Mouse (Mus musculus) neural tube, embryonic 11.5 days (tissue): ENCODE data around the gene Bhmt. TPM values are rescaled to one million over a fixed set of nuclear protein-coding genes. Genes with fewer than 3 reads are reported as not detected.

ENCODE experiments used
- ATAC-seq: fragments of 200-750 bp; cut with Nextera tagmentation; 2 replicates; pipeline ENCODE4 v1.8.0; 2017; ENCODE audit warnings: moderate number of reproducible peaks, mild to moderate bottlenecking, moderate TSS enrichment, moderate library complexity; ENCODE audit not compliant: insufficient read depth, low FRiP score, low TSS enrichment
- DNase-seq: peaks from one replicate; pipeline ENCODE4 v3.0.0-alpha.2; 2015; ENCODE audit warnings: low spot score
- H3K27ac ChIP-seq: fragments of 300-500 bp; sonication (generic); 2 replicates; pipeline ENCODE4 v1.5.1; 2014; ENCODE audit warnings: low read depth, mild to moderate bottlenecking, low read length
- H3K27me3 ChIP-seq: fragments of 300-500 bp; sonication (generic); 2 replicates; pipeline ENCODE4 v1.6.1; 2014; ENCODE audit warnings: mild to moderate bottlenecking, low read length, mixed read lengths; ENCODE audit not compliant: control insufficient read depth, insufficient read depth
- H3K36me3 ChIP-seq: fragments of 300-500 bp; sonication (generic); 2 replicates; pipeline ENCODE4 v1.6.1; 2014; ENCODE audit warnings: mild to moderate bottlenecking, low read length, moderate library complexity, mixed read lengths; ENCODE audit not compliant: control insufficient read depth, insufficient read depth
- H3K4me1 ChIP-seq: fragments of 300-500 bp; sonication (generic); 2 replicates; pipeline ENCODE4 v1.6.1; 2014; ENCODE audit warnings: low read length, mixed read lengths; ENCODE audit not compliant: control insufficient read depth, insufficient read depth
- H3K4me2 ChIP-seq: fragments of 300-500 bp; sonication (generic); 2 replicates; pipeline ENCODE4 v1.6.1; 2014; ENCODE audit warnings: low read depth, mild to moderate bottlenecking, moderate library complexity
- H3K4me3 ChIP-seq: fragments of 300-500 bp; sonication (generic); 2 replicates; pipeline ENCODE4 v1.5.1; 2014; ENCODE audit warnings: low read depth, low read length
- H3K9ac ChIP-seq: fragments of 300-500 bp; sonication (generic); 2 replicates; pipeline ENCODE4 v1.6.1; 2014; ENCODE audit warnings: mild to moderate bottlenecking, low read length
- H3K9me3 ChIP-seq: fragments of 300-500 bp; sonication (generic); 2 replicates; pipeline ENCODE4 v1.6.1; 2016; ENCODE audit warnings: low read length; ENCODE audit not compliant: control insufficient read depth
- WGBS: fragments of 180-500 bp; shearing (Covaris S2); extraction: QIAGEN DNeasy Blood & Tissue Kit; methylation state at CpG from one replicate; pipeline ENCODE4 v1.1.7; 2014; 5-methylcytosine and 5-hydroxymethylcytosine counted together
- polyA plus RNA-seq: library from polyadenylated mRNA; unstranded; fragments of >200 nt; fragmentation: Nextera tagmentation; extraction: Ambion mirVana; gene quantifications from 2 replicates; pipeline ENCODE4 v1.2.1, GENCODE M21; 2014

Gene Bhmt
- not detected in 2 replicates for polyA plus RNA-seq

GRCm38 (mm10) chr13:93637282-93638245 is at the start of gene Bhmt:
TSS of gene Bhmt (minus strand) at chr13:93637961.
- Histone ChIP-seq H3K27me3 (no peaks in the 10 kb centered on the region), H3K4me2 (no peak within 1 kb of the TSS), H3K9ac (no peak within 1 kb of the TSS), H3K27ac (no peak within 1 kb of the TSS), H3K36me3 (no peaks in the 10 kb centered on the region), H3K9me3 (no peaks in the 10 kb centered on the region), H3K4me3 (no peak within 1 kb of the TSS), H3K4me1 (no peaks in the 10 kb centered on the region)
- DNase-seq = no peak
- no peak for ATAC-seq
- 76% methylated on average over 19 of the region's 19 CpGs for WGBS

- ATAC-seq = no peak
- 4% methylated on average over 5 of the region's 5 CpGs for WGBS
Measured at GRCm38 (mm10) chr13:93687321-93687720, 49.6 kb upstream of the Bhmt start.

GRCm38 (mm10) chr13:93685226-93685625 is 47.5 kb upstream of the Bhmt start:
- ATAC-seq (no peak), DNase-seq (no peak)
- 79% methylated on average over 4 of the region's 4 CpGs for WGBS
- H3K4me2 ChIP-seq = no peak overlapping the region
- H3K4me3 ChIP-seq = no peak overlapping the region
- no peak overlapping the region for H3K9ac ChIP-seq
- no peaks in the 10 kb centered on the region for H3K36me3 ChIP-seq
- H3K27ac ChIP-seq = no peak overlapping the region
- no peaks in the 10 kb centered on the region for H3K27me3 ChIP-seq
- H3K9me3 ChIP-seq = no peaks in the 10 kb centered on the region
- H3K4me1 ChIP-seq = no peaks in the 10 kb centered on the region

More at GRCm38 (mm10) chr13:93687321-93687720, 49.6 kb upstream of the Bhmt start:
- no peak overlapping the region for H3K27ac ChIP-seq
- H3K4me2 ChIP-seq = no peak overlapping the region
- H3K9me3 ChIP-seq = no peaks in the 10 kb centered on the region
- DNase-seq = no peak
- no peak overlapping the region for H3K9ac ChIP-seq
- H3K36me3 ChIP-seq = no peaks in the 10 kb centered on the region
- H3K4me3 ChIP-seq = no peak overlapping the region
- no peaks in the 10 kb centered on the region for H3K4me1 ChIP-seq
- H3K27me3 ChIP-seq = no peaks in the 10 kb centered on the region

GRCm38 (mm10) chr13:93683336-93683735 is 45.6 kb upstream of the Bhmt start:
- no peak overlapping the region for H3K4me3 ChIP-seq
- no peak overlapping the region for H3K4me2 ChIP-seq
- H3K27ac ChIP-seq = no peak overlapping the region
- no peak overlapping the region for H3K9ac ChIP-seq
- H3K36me3 ChIP-seq = no peaks in the 10 kb centered on the region
- no peaks in the 10 kb centered on the region for H3K9me3 ChIP-seq
- no peaks in the 10 kb centered on the region for H3K4me1 ChIP-seq
- no peak for DNase-seq
- ATAC-seq = no peak
- H3K27me3 ChIP-seq = no peaks in the 10 kb centered on the region

- Histone ChIP-seq H3K36me3 (no peaks in the 10 kb centered on the region), H3K27ac (no peak overlapping the region), H3K4me3 (no peak overlapping the region), H3K4me1 (no peaks in the 10 kb centered on the region), H3K9ac (no peak overlapping the region), H3K9me3 (no peaks in the 10 kb centered on the region), H3K27me3 (peaks cover 2% of the 10 kb centered on the region; the same call in 1 of the 2 replicates), H3K4me2 (no peak overlapping the region)
- DNase-seq (no peak), ATAC-seq (no peak)
- WGBS = 71% methylated on average over 9 of the region's 9 CpGs
Measured at GRCm38 (mm10) chr13:93676864-93677263, 39.1 kb upstream of the Bhmt start.

- Histone ChIP-seq H3K36me3 (no peaks in the 10 kb centered on the region), H3K4me2 (peak within 1 kb of the TSS; percentile 29; the same call in 1 of the 2 replicates), H3K4me1 (no peaks in the 10 kb centered on the region), H3K27ac (no peak within 1 kb of the TSS), H3K9me3 (no peaks in the 10 kb centered on the region), H3K27me3 (peaks cover 2% of the 10 kb centered on the region; the same call in 1 of the 2 replicates), H3K9ac (no peak within 1 kb of the TSS), H3K4me3 (peak within 1 kb of the TSS; percentile 15; the same call in 1 of the 2 replicates)
- 7% methylated on average over 29 of the region's 31 CpGs for WGBS
- ATAC-seq = no peak
- DNase-seq = no peak
Measured at GRCm38 (mm10) chr13:93674131-93674561, 36.4 kb upstream of the Bhmt start, which contains the start of the genes Bhmt2 and Dmgdh. TSS of gene Bhmt2 (minus strand) at chr13:93674302. TSS of gene Dmgdh (plus strand) at chr13:93674433.

- Histone ChIP-seq H3K4me1 (no peaks in the 10 kb centered on the region), H3K27ac (no peak overlapping the region), H3K27me3 (peaks cover 2% of the 10 kb centered on the region; the same call in 1 of the 2 replicates), H3K4me3 (no peak overlapping the region), H3K4me2 (no peak overlapping the region), H3K36me3 (no peaks in the 10 kb centered on the region), H3K9me3 (no peaks in the 10 kb centered on the region), H3K9ac (no peak overlapping the region)
- WGBS = 49% methylated on average over 2 of the region's 2 CpGs
- ATAC-seq (no peak), DNase-seq (no peak)
Measured at GRCm38 (mm10) chr13:93673296-93673695, 35.5 kb upstream of the Bhmt start.

GRCm38 (mm10) chr13:93672371-93672770 is 34.6 kb upstream of the Bhmt start:
- Histone ChIP-seq H3K9me3 (no peaks in the 10 kb centered on the region), H3K4me3 (no peak overlapping the region), H3K36me3 (no peaks in the 10 kb centered on the region), H3K27ac (no peak overlapping the region), H3K9ac (no peak overlapping the region), H3K27me3 (peaks cover 2% of the 10 kb centered on the region; the same call in 1 of the 2 replicates), H3K4me1 (no peaks in the 10 kb centered on the region), H3K4me2 (no peak overlapping the region)
- DNase-seq = no peak
- ATAC-seq = no peak
- WGBS = 86% methylated on average over 4 of the region's 4 CpGs
